Mouse (Mus musculus): ENCODE measurements at regions not wholly inside any gene's neighbourhood (a gene's known extent, or its start where the extent isn't known, plus 50 kb on each side); places are given as distances from the start of the nearest gene placed in this dataset.
A peak's percentile ranks its signal among the peaks of the same experiment; 100 is the strongest.

- no peak overlapping the region for H3K4me3 ChIP-seq
- H3K27me3 ChIP-seq (replicated peaks; ENCODE audit: low read depth, poor library complexity, severe bottlenecking), result no peaks in the 10 kb centered on the region
- 86% methylated on average over 2 of the region's 2 CpGs for WGBS
- no peaks in the 10 kb centered on the region for H3K9me3 ChIP-seq
- DNase-seq (ENCODE audit: low spot score), result no peak
- no peaks in the 10 kb centered on the region for H3K4me1 ChIP-seq
- no peaks in the 10 kb centered on the region for H3K36me3 ChIP-seq (replicated peaks)
- no peak overlapping the region for H3K27ac ChIP-seq (replicated peaks)
Observed at GRCm38 (mm10) chr12:65944251-65944650, 339.9 kb downstream of the Rpl10l start.

GRCm38 (mm10) chr12:65942166-65942565, 342.0 kb downstream of the Rpl10l start:
- H3K4me3 ChIP-seq, result no peak overlapping the region
- WGBS, result 93% methylated on average over 4 of the region's 4 CpGs

GRCm38 (mm10) chr12:65931848-65932247, 352.4 kb downstream of the Rpl10l start:
- no peak overlapping the region for H3K27ac ChIP-seq (replicated peaks)
- no peak overlapping the region for H3K4me3 ChIP-seq
- H3K9me3 ChIP-seq, result no peaks in the 10 kb centered on the region
- 28% methylated on average over 4 of the region's 4 CpGs for WGBS
- no peaks in the 10 kb centered on the region for H3K36me3 ChIP-seq (replicated peaks)
- peak; percentile 8 for DNase-seq (ENCODE audit: low spot score)
- H3K4me1 ChIP-seq, result no peaks in the 10 kb centered on the region
- no peaks in the 10 kb centered on the region for H3K27me3 ChIP-seq (replicated peaks; ENCODE audit: low read depth, poor library complexity, severe bottlenecking)

More at GRCm38 (mm10) chr12:65942166-65942565, 342.0 kb downstream of the Rpl10l start:
- Histone ChIP-seq H3K27ac (replicated peaks) (no peak overlapping the region), H3K36me3 (replicated peaks) (no peaks in the 10 kb centered on the region), H3K4me1 (no peaks in the 10 kb centered on the region), H3K27me3 (replicated peaks; ENCODE audit: low read depth, poor library complexity, severe bottlenecking) (no peaks in the 10 kb centered on the region), H3K9me3 (no peaks in the 10 kb centered on the region)
- DNase-seq (ENCODE audit: low spot score), result no peak

DNA sequence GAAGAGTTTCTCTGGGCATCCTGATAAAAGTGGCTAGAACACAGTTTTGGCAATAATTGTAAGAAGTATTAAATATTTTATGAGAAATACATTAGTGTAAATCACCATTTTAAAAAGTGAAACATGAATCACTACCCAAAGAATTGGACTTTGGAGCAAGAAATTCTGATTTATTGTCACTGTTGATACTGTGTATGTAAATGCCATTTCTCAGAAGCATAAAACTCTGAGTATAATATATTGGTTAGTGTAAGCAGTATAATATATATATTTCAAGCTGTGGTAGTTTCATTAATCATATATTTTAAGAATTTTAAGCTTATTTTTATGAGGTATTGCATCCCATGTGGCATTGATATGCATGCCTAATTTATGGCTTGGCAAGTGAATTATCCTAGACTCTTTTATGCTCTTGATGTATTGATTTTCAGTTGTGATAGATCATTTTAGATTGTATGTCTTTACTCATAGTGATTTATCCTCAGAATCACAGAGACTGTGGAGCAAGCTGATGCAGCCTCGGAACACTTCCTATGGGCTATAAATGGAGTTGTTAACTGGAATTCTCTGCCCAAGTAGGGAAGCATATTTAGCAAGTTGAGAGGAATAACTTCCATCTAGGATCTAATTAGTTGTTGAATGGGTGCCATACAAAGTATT, 354.4 kb downstream of the Rpl10l start:
- H3K27ac ChIP-seq (replicated peaks), result no peak overlapping the region
- H3K27me3 ChIP-seq (replicated peaks; ENCODE audit: low read depth, poor library complexity, severe bottlenecking), result no peaks in the 10 kb centered on the region
- no peaks in the 10 kb centered on the region for H3K9me3 ChIP-seq
- no peaks in the 10 kb centered on the region for H3K4me1 ChIP-seq
- whole genome bisulfite sequencing, result 91% methylated on average over 1 of the region's 1 CpGs
- DNase-seq (ENCODE audit: low spot score), result no peak
- no peaks in the 10 kb centered on the region for H3K36me3 ChIP-seq (replicated peaks)
- H3K4me3 ChIP-seq, result no peak overlapping the region
